Mouse (Mus musculus): Measurements from ENCODE around the gene Paox. TPM values are rescaled to one million over a fixed set of nuclear protein-coding genes. Genes with fewer than 3 reads are reported as not detected.

Paox gene
- polyA plus RNA-seq, 1 experiment from 2014 or later = 19.6 TPM

Other genes with a start within 250 kb of the Paox start
- 0.11 and 0.20 TPM in 2 replicates for gene Kndc1, start 221.1 kb upstream of the Paox start, polyA plus RNA-seq (2015; fragmentation: Nextera tagmentation; extraction: Ambion mirVana)
- gene Utf1, start 172.0 kb upstream of the Paox start, polyA plus RNA-seq (2015; fragmentation: Nextera tagmentation; extraction: Ambion mirVana) = 0.15 TPM in 1 of 2 replicates, not detected in the other
- gene 6430531B16Rik, start 137.0 kb upstream of the Paox start, polyA plus RNA-seq (2015; fragmentation: Nextera tagmentation; extraction: Ambion mirVana) = 0.52 and 0.53 TPM in 2 replicates
- gene Adam8, start 123.2 kb upstream of the Paox start, polyA plus RNA-seq (2015; fragmentation: Nextera tagmentation; extraction: Ambion mirVana) = 2.3 and 2.8 TPM in 2 replicates
- gene Zfp511, start 79.4 kb upstream of the Paox start, polyA plus RNA-seq (2015; fragmentation: Nextera tagmentation; extraction: Ambion mirVana) = 38.9 and 41.8 TPM in 2 replicates
- gene Tubgcp2, start 79.1 kb upstream of the Paox start, polyA plus RNA-seq (2015; fragmentation: Nextera tagmentation; extraction: Ambion mirVana) = 67.4 and 68.0 TPM in 2 replicates
- not detected in 2 replicates for gene Msx3, start 66.7 kb upstream of the Paox start, polyA plus RNA-seq (2015; fragmentation: Nextera tagmentation; extraction: Ambion mirVana)
- gene Caly, start 33.3 kb upstream of the Paox start, polyA plus RNA-seq (2015; fragmentation: Nextera tagmentation; extraction: Ambion mirVana) = 1.1 TPM in 2 replicates
- gene Prap1, start 22.4 kb upstream of the Paox start, polyA plus RNA-seq (2015; fragmentation: Nextera tagmentation; extraction: Ambion mirVana) = 0.25 TPM in 1 of 2 replicates, not detected in the other
- gene Fuom, start 13.4 kb upstream of the Paox start, polyA plus RNA-seq (2015; fragmentation: Nextera tagmentation; extraction: Ambion mirVana) = 22.1 and 24.9 TPM in 2 replicates
- gene Echs1, start 677 bp downstream of the Paox start, polyA plus RNA-seq (2015; fragmentation: Nextera tagmentation; extraction: Ambion mirVana) = 150 and 151 TPM in 2 replicates
- gene Mtg1, start 21.8 kb downstream of the Paox start, polyA plus RNA-seq (2015; fragmentation: Nextera tagmentation; extraction: Ambion mirVana) = 22.7 and 23.6 TPM in 2 replicates
- gene Sprn, start 39.1 kb downstream of the Paox start, polyA plus RNA-seq (2015; fragmentation: Nextera tagmentation; extraction: Ambion mirVana) = 0.17 and 0.23 TPM in 2 replicates
- not detected in 2 replicates for gene Olfr522, start 49.0 kb downstream of the Paox start, polyA plus RNA-seq (2015; fragmentation: Nextera tagmentation; extraction: Ambion mirVana)
- gene Olfr523, start 57.4 kb downstream of the Paox start, polyA plus RNA-seq (2015; fragmentation: Nextera tagmentation; extraction: Ambion mirVana) = not detected in 2 replicates
- not detected in 2 replicates for gene Olfr524, start 90.2 kb downstream of the Paox start, polyA plus RNA-seq (2015; fragmentation: Nextera tagmentation; extraction: Ambion mirVana)
- gene Cd163l1, start 102.5 kb downstream of the Paox start, polyA plus RNA-seq (2015; fragmentation: Nextera tagmentation; extraction: Ambion mirVana) = 0.04 and 0.15 TPM in 2 replicates
- gene 5830411N06Rik, start 131.5 kb downstream of the Paox start, polyA plus RNA-seq (2015; fragmentation: Nextera tagmentation; extraction: Ambion mirVana) = not detected in 2 replicates
- gene Olfr525, start 205.1 kb downstream of the Paox start, polyA plus RNA-seq (2015; fragmentation: Nextera tagmentation; extraction: Ambion mirVana) = not detected in 2 replicates
- not detected in 2 replicates for gene Olfr527, start 218.2 kb downstream of the Paox start, polyA plus RNA-seq (2015; fragmentation: Nextera tagmentation; extraction: Ambion mirVana)
- gene Olfr60, start 245.9 kb downstream of the Paox start, polyA plus RNA-seq (2015; fragmentation: Nextera tagmentation; extraction: Ambion mirVana) = not detected in 2 replicates

All from limb, embryonic 13.5 days (tissue).